19 mouse cellular contexts compared by ENCODE assay signal in the genomic region with DNA sequence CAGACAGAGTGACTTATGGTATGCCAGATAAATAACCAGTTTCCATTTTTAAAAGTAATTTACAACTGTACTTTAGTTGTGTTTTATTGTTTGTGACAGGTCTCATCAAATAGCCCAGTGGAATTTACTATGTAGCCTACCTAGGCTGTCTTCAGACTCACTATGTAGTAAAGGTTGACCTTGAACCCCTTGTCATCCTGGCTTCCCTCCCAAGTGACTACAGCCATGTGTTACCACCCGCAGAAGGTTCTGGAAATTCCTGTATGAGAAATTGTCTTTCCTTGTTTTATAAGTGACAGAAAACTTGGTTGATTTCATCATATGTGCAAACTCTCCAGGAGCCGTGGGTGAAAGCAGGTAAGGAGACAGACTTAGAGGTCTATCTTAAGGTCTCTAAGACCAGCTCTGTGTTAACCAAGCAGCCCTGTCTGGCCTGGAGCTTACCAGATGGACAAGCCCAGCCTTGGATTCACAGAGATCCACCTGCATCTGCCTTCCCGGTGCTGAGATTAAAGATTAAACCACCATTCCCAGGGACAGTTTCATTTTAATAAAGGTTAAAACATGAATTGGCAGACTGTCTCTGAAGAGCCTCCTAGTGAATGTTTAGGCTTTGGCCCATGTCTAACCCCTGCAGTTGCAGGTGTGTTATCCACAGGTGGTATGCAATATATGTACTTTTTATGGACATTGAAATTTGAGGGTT. TPM values are rescaled to one million over a fixed set of nuclear protein-coding genes. Genes with fewer than 3 reads are reported as not detected.
DNase-seq lines count a peak whose midpoint lies in the region; ATAC-seq and TF ChIP-seq lines count a peak whose summit lies in the region.
"Had no signal": no experiment of that assay in that cellular context is flagged by ENCODE, and none has a peak within 500 bp of the region (broad histone marks: within the 10 kb centered on the region; RNA-seq: fewer than 3 reads in every experiment).

No protein-coding gene starts in this region.

- H3K27ac ChIP-seq in heart, embryonic 10.5 days: peak overlapping the region; percentile 83
- H3K27ac ChIP-seq in intestine, postnatal 0 days (ENCODE audit: low read depth, low read length): peak overlapping the region; percentile 75
- no peak overlapping the region for H3K27ac ChIP-seq in intestine, embryonic 15.5 days
- H3K27ac ChIP-seq in small intestine, adult 2 months (ENCODE audit: insufficient read depth, low read depth, low read length): peak overlapping the region; percentile 79
- no peak overlapping the region for H3K27ac ChIP-seq in embryonic facial prominence, embryonic 10.5 days (replicated peaks)
- H3K27ac ChIP-seq: hindbrain, embryonic 15.5 days; limb, embryonic 15.5 days had no signal

- TF ChIP-seq POLR2A in small intestine, adult 2 months (IDR thresholded peaks at IDR 0.05; ENCODE audit: low read depth, low read length): no peak

- intact Hi-C loops in heart, postnatal 25 days (cut with DNase I): loop anchor here (5.0 kb wide), 1 partner anchor 120 kb away; no protein-coding TSS in a partner anchor

- H3K9ac ChIP-seq in intestine, postnatal 0 days (ENCODE audit: low read depth, low read length): no peak overlapping the region
- no peak overlapping the region for H3K9ac ChIP-seq in intestine, embryonic 15.5 days
- H3K9ac ChIP-seq: embryonic facial prominence, embryonic 15.5 days; hindbrain, embryonic 15.5 days; limb, embryonic 15.5 days had no signal

- no peak overlapping the region for H3K4me2 ChIP-seq in intestine, postnatal 0 days (replicated peaks; ENCODE audit: low read depth)
- H3K4me2 ChIP-seq in intestine, embryonic 15.5 days (replicated peaks): no peak overlapping the region
- H3K4me2 ChIP-seq: embryonic facial prominence, embryonic 15.5 days; hindbrain, embryonic 15.5 days; limb, embryonic 15.5 days had no signal

- H3K4me3 ChIP-seq in heart, embryonic 10.5 days: no peak overlapping the region
- no peak overlapping the region for H3K4me3 ChIP-seq in intestine, postnatal 0 days (ENCODE audit: low read depth, low read length)
- no peak overlapping the region for H3K4me3 ChIP-seq in intestine, embryonic 15.5 days (replicated peaks)
- no peak overlapping the region for H3K4me3 ChIP-seq in small intestine, adult 2 months (ENCODE audit: low read depth, low read length)
- H3K4me3 ChIP-seq in embryonic facial prominence, embryonic 10.5 days: no peak overlapping the region
- H3K4me3 ChIP-seq: embryonic facial prominence, embryonic 15.5 days; hindbrain, embryonic 15.5 days; limb, embryonic 15.5 days had no signal

- no peaks in the 10 kb centered on the region for H3K9me3 ChIP-seq in heart, embryonic 10.5 days
- H3K9me3 ChIP-seq in intestine, postnatal 0 days (ENCODE audit: control insufficient read depth): no peaks in the 10 kb centered on the region
- no peaks in the 10 kb centered on the region for H3K9me3 ChIP-seq in intestine, embryonic 15.5 days
- no peaks in the 10 kb centered on the region for H3K9me3 ChIP-seq in embryonic facial prominence, embryonic 10.5 days
- H3K9me3 ChIP-seq: embryonic facial prominence, embryonic 15.5 days; hindbrain, embryonic 15.5 days; limb, embryonic 15.5 days had no signal

- peaks cover 48% of the 10 kb centered on the region for H3K4me1 ChIP-seq in heart, embryonic 10.5 days
- H3K4me1 ChIP-seq in intestine, postnatal 0 days (replicated peaks; ENCODE audit: control insufficient read depth, insufficient read depth, low read length): no peaks in the 10 kb centered on the region; the same call in 1 of the 2 replicates
- H3K4me1 ChIP-seq in intestine, embryonic 15.5 days (replicated peaks): peaks cover 11% of the 10 kb centered on the region; the same call in 1 of the 2 replicates
- H3K4me1 ChIP-seq in small intestine, adult 2 months (ENCODE audit: control insufficient read depth, insufficient read depth, insufficient read length, low read length): peaks cover 16% of the 10 kb centered on the region; the same call in 1 of the 2 replicates
- peaks cover 17% of the 10 kb centered on the region for H3K4me1 ChIP-seq in embryonic facial prominence, embryonic 10.5 days

- WGBS in heart, embryonic 10.5 days: 90% methylated on average over 3 of the region's 3 CpGs
- 65% methylated on average over 3 of the region's 3 CpGs for WGBS in intestine, postnatal 0 days
- 84% methylated on average over 3 of the region's 3 CpGs for whole genome bisulfite sequencing in intestine, embryonic 15.5 days
- WGBS in large intestine, adult 2 months: 35% methylated on average over 3 of the region's 3 CpGs
- WGBS in small intestine, adult 2 months: 46% methylated on average over 3 of the region's 3 CpGs
- 89% methylated on average over 3 of the region's 3 CpGs for WGBS in embryonic facial prominence, embryonic 10.5 days

- no peak for TF ChIP-seq CTCF in intestine, postnatal 0 days (IDR thresholded peaks at IDR 0.05; ENCODE audit: low read depth)
- TF ChIP-seq CTCF in small intestine, adult 2 months (IDR thresholded peaks at IDR 0.05; ENCODE audit: extremely low read depth, insufficient read length, insufficient replicate concordance, low read depth, low read length): no peak

- H3K36me3 ChIP-seq in heart, embryonic 10.5 days: no peaks in the 10 kb centered on the region
- no peaks in the 10 kb centered on the region for H3K36me3 ChIP-seq in intestine, postnatal 0 days (ENCODE audit: control insufficient read depth, insufficient read depth)
- no peaks in the 10 kb centered on the region for H3K36me3 ChIP-seq in intestine, embryonic 15.5 days
- H3K36me3 ChIP-seq in small intestine, adult 2 months (ENCODE audit: control insufficient read depth, insufficient read depth, low read length): 0 out of 2 replicates have a peak, but pooled peaks cover 4% of the 10 kb centered on the region
- peaks cover 6% of the 10 kb centered on the region; the same call in 1 of the 2 replicates for H3K36me3 ChIP-seq in embryonic facial prominence, embryonic 10.5 days (replicated peaks)
- H3K36me3 ChIP-seq: embryonic facial prominence, embryonic 15.5 days; hindbrain, embryonic 15.5 days; limb, embryonic 15.5 days had no signal

- no peaks in the 10 kb centered on the region for H3K27me3 ChIP-seq in heart, embryonic 10.5 days (ENCODE audit: insufficient read depth, poor library complexity, severe bottlenecking)
- H3K27me3 ChIP-seq in intestine, postnatal 0 days (replicated peaks; ENCODE audit: control insufficient read depth, insufficient read depth, low read length): no peaks in the 10 kb centered on the region
- no peaks in the 10 kb centered on the region for H3K27me3 ChIP-seq in intestine, embryonic 15.5 days (replicated peaks)
- no peaks in the 10 kb centered on the region for H3K27me3 ChIP-seq in small intestine, adult 2 months (ENCODE audit: control insufficient read depth, insufficient read depth, low read length)
- no peaks in the 10 kb centered on the region for H3K27me3 ChIP-seq in embryonic facial prominence, embryonic 10.5 days (replicated peaks; ENCODE audit: low read depth, poor library complexity, severe bottlenecking)
- H3K27me3 ChIP-seq: embryonic facial prominence, embryonic 15.5 days; hindbrain, embryonic 15.5 days; limb, embryonic 15.5 days had no signal

- DNase-seq in heart, embryonic 10.5 days (ENCODE audit: low spot score): no peak
- DNase-seq in heart, postnatal 25 days (ENCODE audit: low spot score): no peak
- DNase-seq in large intestine, adult 2 months (ENCODE audit: low read depth, low spot score): peak; percentile 59
- no peak for DNase-seq in cerebellum, adult 9-11 months
- no peak for DNase-seq in embryonic facial prominence, embryonic 10.5 days (ENCODE audit: low spot score)
- DNase-seq: adrenal gland, adult 8-10 months; cerebellum, adult 9-10 months; kidney, adult 11 months; kidney, postnatal 25 days; lung, postnatal 36 days; spleen, adult 18-20 months; thymus, adult 2 months had no signal

- ATAC-seq in intestine, postnatal 0 days: no peak
- ATAC-seq in intestine, embryonic 15.5 days: no peak
- ATAC-seq: forebrain, embryonic 14.5 days had no signal

RNA-seq across cellular contexts. Expression of gene Noct, which starts 8.1 kb away (rescaled TPM):
- polyA plus RNA-seq in heart, embryonic 10.5 days (2016; fragmentation: Nextera tagmentation; extraction: Ambion mirVana): 10.7 and 13.7 TPM in 2 replicates
- 10 to 100 TPM; 30.2 to 49.7 TPM for total RNA-seq in heart, postnatal 25 days (2021)
- 11.3 and 12.0 TPM in 2 replicates for polyA plus RNA-seq in intestine, postnatal 0 days (2015; fragmentation: Nextera tagmentation; extraction: Ambion mirVana)
- polyA plus RNA-seq in intestine, embryonic 15.5 days (2015; fragmentation: Nextera tagmentation; extraction: Ambion mirVana): 7.0 and 7.4 TPM in 2 replicates
- 33.6 and 37.0 TPM in 2 replicates for polyA plus RNA-seq in large intestine, adult 2 months (2012; rRNA removed)
- 19.2 and 56.2 TPM in 2 replicates for polyA plus RNA-seq in small intestine, adult 2 months (2012; rRNA removed)
- polyA plus RNA-seq in embryonic facial prominence, embryonic 10.5 days (2016; fragmentation: Nextera tagmentation; extraction: Ambion mirVana): 9.6 and 10.1 TPM in 2 replicates

Comparison
In these comparisons a context has a peak if more than half of its experiments do, and no peak if none do; other contexts are left out.
1. H3K27ac ChIP-seq: peak in heart, embryonic 10.5 days (single experiment), intestine, postnatal 0 days (single experiment) and small intestine, adult 2 months (single experiment); none in intestine, embryonic 15.5 days (single experiment) and embryonic facial prominence, embryonic 10.5 days (single experiment).